Mouse (Mus musculus) CH12.LX (cell line): ENCODE data around the gene Mctp2. TPM values are rescaled to one million over a fixed set of nuclear protein-coding genes. Genes with fewer than 3 reads are reported as not detected.

Experiments
- DNase-seq: peaks from one replicate; pipeline ENCODE4 v3.0.0-alpha.2; 2013; ENCODE audit errors: extremely low read depth
- H3K27ac ChIP-seq: 2 replicates; pipeline ENCODE4 v1.5.1; 2012; ENCODE audit warnings: low read depth, mild to moderate bottlenecking, control low read depth, moderate library complexity; ENCODE audit not compliant: insufficient read depth
- H3K27me3 ChIP-seq: replicated peaks from 2 replicates; pipeline ENCODE3; 2012; ENCODE audit warnings: inconsistent platforms
- H3K36me3 ChIP-seq, 2 experiments: replicated peaks in 1 of 2; 2 replicates each; pipeline versions ENCODE3 to v1.6.1; 2012; ENCODE audit warnings: inconsistent platforms in 1 of 2, low read length in 1 of 2, mild to moderate bottlenecking in 1 of 2, mixed read lengths in 1 of 2, moderate library complexity in 1 of 2; ENCODE audit not compliant: control insufficient read depth in 1 of 2, insufficient read depth in 1 of 2
- H3K4me1 ChIP-seq, 2 experiments: 2 replicates each; pipeline ENCODE4 v1.6.1; 2012; ENCODE audit warnings: inconsistent platforms in 1 of 2, moderate library complexity in 1 of 2; ENCODE audit not compliant: insufficient read depth in 2 of 2, control insufficient read depth in 1 of 2
- H3K4me2 ChIP-seq: 2 replicates; pipeline ENCODE4 v1.6.1; 2012; ENCODE audit warnings: low read depth, mild to moderate bottlenecking, control low read depth; ENCODE audit not compliant: poor library complexity, insufficient read depth, severe bottlenecking
- H3K4me3 ChIP-seq, 3 experiments: fragments of 150-350 bp in 1 of 3; sonication (generic) in 1 of 3; replicated peaks in 1 of 3; 2 replicates each; pipeline versions ENCODE3 to v1.5.1; 2011 to 2012; ENCODE audit warnings: low read depth in 2 of 3, low read length in 2 of 3, mild to moderate bottlenecking in 2 of 3, moderate library complexity in 2 of 3, control low read depth in 1 of 3, improper control_type of control experiment in 1 of 3, inconsistent platforms in 1 of 3, mixed read lengths in 1 of 3; ENCODE audit not compliant: poor library complexity in 1 of 3
- H3K79me2 ChIP-seq: replicated peaks from 2 replicates; pipeline ENCODE4 v1.6.1; 2012; ENCODE audit warnings: mild to moderate bottlenecking, moderate library complexity; ENCODE audit not compliant: control insufficient read depth, poor library complexity, insufficient read depth, severe bottlenecking; ENCODE audit errors: extremely low read depth
- H3K9ac ChIP-seq: 2 replicates; pipeline ENCODE4 v1.6.1; 2012; ENCODE audit warnings: low read depth, mild to moderate bottlenecking, control low read depth, moderate library complexity; ENCODE audit not compliant: insufficient read depth
- H3K9me3 ChIP-seq: replicated peaks from 2 replicates; pipeline ENCODE3; 2012; ENCODE audit warnings: low read length, inconsistent platforms, mixed read lengths
- E2F4 ChIP-seq: IDR thresholded peaks from 2 replicates; pipeline ENCODE4 v1.6.1; 2011; ENCODE audit warnings: low read depth, low read length, improper control_type of control experiment; ENCODE audit not compliant: insufficient replicate concordance
- ELF1 ChIP-seq: IDR thresholded peaks from 2 replicates; pipeline ENCODE4 v1.6.1; 2014; ENCODE audit warnings: low read depth, mild to moderate bottlenecking, inconsistent platforms, low read length, improper control_type of control experiment
- EP300 ChIP-seq: IDR thresholded peaks from 2 replicates; pipeline ENCODE4 v1.6.1; 2011; ENCODE audit warnings: low read length, improper control_type of control experiment
- GABPA ChIP-seq: IDR thresholded peaks from 2 replicates; pipeline ENCODE4 v1.6.1; 2012; ENCODE audit warnings: low read depth, low read length, improper control_type of control experiment, inconsistent platforms; ENCODE audit not compliant: insufficient replicate concordance
- JUND ChIP-seq: conservative IDR thresholded peaks from 2 replicates; pipeline ENCODE4 v1.6.1; 2011; ENCODE audit warnings: low read depth, low read length, improper control_type of control experiment
- MAZ ChIP-seq: IDR thresholded peaks from 2 replicates; pipeline ENCODE4 v1.6.1; 2012; ENCODE audit warnings: low read depth, mild to moderate bottlenecking, inconsistent platforms, low read length, improper control_type of control experiment, moderate library complexity
- MEF2A ChIP-seq: IDR thresholded peaks from 2 replicates; pipeline ENCODE4 v1.6.1; 2014; ENCODE audit warnings: low read depth, mild to moderate bottlenecking, inconsistent platforms, low read length, improper control_type of control experiment, borderline replicate concordance
- MXI1 ChIP-seq: IDR thresholded peaks from 2 replicates; pipeline ENCODE4 v1.6.1; 2011; ENCODE audit warnings: mild to moderate bottlenecking, low read depth, low read length, improper control_type of control experiment
- NELFE ChIP-seq: IDR thresholded peaks from 2 replicates; pipeline ENCODE4 v1.6.1; 2011; ENCODE audit warnings: low read depth, low read length, improper control_type of control experiment
- NRF1 ChIP-seq: IDR thresholded peaks from 2 replicates; pipeline ENCODE4 v1.6.1; 2014; ENCODE audit warnings: low read depth, mild to moderate bottlenecking, inconsistent platforms, low read length, improper control_type of control experiment, moderate library complexity
- RAD21 ChIP-seq: IDR thresholded peaks from 2 replicates; pipeline ENCODE4 v1.6.1; 2011; ENCODE audit warnings: low read depth, mild to moderate bottlenecking, low read length, improper control_type of control experiment, moderate library complexity
- TBP ChIP-seq: conservative IDR thresholded peaks from 2 replicates; pipeline ENCODE4 v1.6.1; 2011; ENCODE audit warnings: low read depth, low read length, improper control_type of control experiment
- TCF12 ChIP-seq: IDR thresholded peaks from 2 replicates; pipeline ENCODE4 v1.6.1; 2014; ENCODE audit warnings: low read depth, mild to moderate bottlenecking, inconsistent platforms, low read length, improper control_type of control experiment
- UBTF ChIP-seq: IDR thresholded peaks from 2 replicates; pipeline ENCODE4 v1.6.1; 2012; ENCODE audit warnings: low read depth, mild to moderate bottlenecking, inconsistent platforms, low read length, improper control_type of control experiment, moderate library complexity
- dilution Hi-C: fragments of 300-500 bp; cut with MboI; formaldehyde crosslinking; loops from 2 replicates; pipeline ENCODE4 v1.14.3; 2020; ENCODE audit warnings: low sequenced_read_pairs; ENCODE audit not compliant: extremely low pct_unique_long_range_greater_than_20kb, extremely low pct_ligation_motif_present
- in situ Hi-C: fragments of 300-500 bp; cut with MboI; formaldehyde crosslinking; loops from 3 replicates; pipeline ENCODE4 v1.14.3; 2019; ENCODE audit warnings: low sequenced_read_pairs, low pct_ligation_motif_present, low pct_unique_long_range_greater_than_20kb, mixed read lengths
- polyA plus RNA-seq: library from polyadenylated mRNA; unstranded; fragments of >175 nt; gene quantifications from 2 replicates; pipeline ENCODE4 v1.2.1, GENCODE M21; 2012; ENCODE audit warnings: low read depth; ENCODE audit not compliant: insufficient read length
- total RNA-seq, 2 experiments: library from RNA; depleted of rRNA; stranded (reverse); fragments of 300-350 nt in 1 of 2; fragments of >200 nt in 1 of 2; gene quantifications; 2 replicates each; pipeline ENCODE4 v1.2.3; 2012 to 2014

The Mctp2 gene
- total and polyA plus RNA-seq, 3 experiments: 0.23 to 0.48 (median 0.38) TPM

- no peaks in the 10 kb centered on the region for H3K27me3 ChIP-seq
- no peak overlapping the region for H3K9ac ChIP-seq
- no peaks in the 10 kb centered on the region for H3K36me3 ChIP-seq
- H3K4me2 ChIP-seq: no peak overlapping the region
- dilution Hi-C loops (no loop called here), in situ Hi-C loops (no loop called here)
- TF ChIP-seq MXI1 (no peak), GABPA (no peak), UBTF (no peak), EP300 (no peak), MAZ (no peak), ELF1 (no peak), RAD21 (no peak), E2F4 (no peak), MEF2A (no peak), TBP (no peak), TCF12 (no peak), NELFE (no peak), NRF1 (no peak), JUND (no peak)
- H3K9me3 ChIP-seq: no peaks in the 10 kb centered on the region
- no peak for DNase-seq
- H3K27ac ChIP-seq: no peak overlapping the region
- H3K4me3 ChIP-seq: no peak overlapping the region
- H3K79me2 ChIP-seq: no peaks in the 10 kb centered on the region
- no peaks in the 10 kb centered on the region for H3K4me1 ChIP-seq
Measured at GRCm38 (mm10) chr7:72047588-72048585, 258.5 kb downstream of the Mctp2 start.
